Mouse (Mus musculus) inflammation-experienced regulatory T-cells, adult 6 months (primary cell): ENCODE measurements around the gene Peak1. TPM values are rescaled to one million over a fixed set of nuclear protein-coding genes. Genes with fewer than 3 reads are reported as not detected.

ENCODE experiments used
- ATAC-seq: one replicate; pipeline ENCODE4 v1.8.0; 2017
- polyA plus RNA-seq, 3 experiments: library from polyadenylated mRNA; unstranded; fragments of 100-300 nt; shearing (Covaris generic); gene quantifications; one replicate each; pipeline ENCODE4 v1.2.1; 2017

The Peak1 gene
- 10 to 100 TPM; 18.5 to 26.2 (median 19.4) TPM for polyA plus RNA-seq

DNA sequence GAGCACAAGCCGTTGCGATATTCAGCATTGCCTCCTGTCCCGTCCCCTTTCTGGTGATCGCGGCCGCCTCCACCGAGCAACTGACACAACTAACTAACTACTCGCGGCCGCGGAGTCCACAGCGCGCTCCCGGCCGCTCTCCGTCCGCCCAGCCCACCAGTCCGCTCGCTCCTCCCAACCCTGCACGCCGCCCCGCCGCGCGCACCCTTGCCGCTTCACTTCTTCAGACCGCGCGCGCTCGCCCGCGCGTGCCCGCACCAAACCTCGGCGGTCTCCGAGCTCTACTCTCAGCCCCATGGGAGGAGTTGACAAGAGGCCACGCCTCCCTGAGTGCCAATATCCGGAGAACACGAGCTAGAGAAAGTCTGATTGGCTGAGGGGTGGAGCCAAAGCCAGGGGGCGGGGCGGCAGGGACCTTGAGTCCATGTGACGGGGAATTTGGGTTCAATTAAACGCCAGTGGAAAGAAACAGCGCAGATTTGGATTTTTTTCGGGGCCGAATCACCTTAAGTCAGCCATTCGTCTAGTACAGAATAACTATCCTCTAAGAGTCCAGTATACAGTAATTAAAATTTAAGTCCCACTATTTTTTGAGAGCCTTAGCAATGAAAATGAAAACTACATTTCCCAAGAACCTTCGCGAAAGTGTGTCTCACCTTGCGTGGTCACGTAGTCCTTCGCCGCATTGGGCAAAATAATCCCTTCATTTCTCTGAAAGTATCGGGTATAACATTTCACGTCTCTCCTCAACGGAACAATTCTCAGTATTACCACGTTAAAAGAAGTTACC, at the start of gene Peak1, which contains the start of gene Hmg20a:
Peak1 (minus strand) TSS at position 120 of the 790 bp plus-strand sequence.
Hmg20a (plus strand) TSS at position 662 of the 790 bp plus-strand sequence.
- peak; percentile 76 for ATAC-seq

DNA sequence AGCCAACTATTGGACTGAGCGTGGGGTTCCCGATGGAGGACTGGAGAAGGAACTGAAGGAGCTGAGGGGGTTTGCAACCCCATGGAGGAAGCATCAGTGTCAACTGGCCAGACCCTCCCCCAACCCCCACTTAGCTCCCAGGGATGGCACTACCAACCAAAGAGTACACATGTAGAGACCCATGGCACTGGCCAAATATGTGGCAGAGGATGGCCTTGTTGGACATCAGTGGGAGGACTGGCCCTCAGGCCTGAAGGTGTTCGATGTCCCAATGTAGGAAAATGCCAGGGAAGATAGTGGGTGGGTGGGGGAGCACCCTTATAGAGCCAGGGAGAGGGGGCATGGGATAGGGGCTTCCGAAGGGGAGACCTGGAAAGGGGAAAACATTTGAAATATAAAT, 48.4 kb upstream of the Peak1 start:
- no peak for ATAC-seq

DNA sequence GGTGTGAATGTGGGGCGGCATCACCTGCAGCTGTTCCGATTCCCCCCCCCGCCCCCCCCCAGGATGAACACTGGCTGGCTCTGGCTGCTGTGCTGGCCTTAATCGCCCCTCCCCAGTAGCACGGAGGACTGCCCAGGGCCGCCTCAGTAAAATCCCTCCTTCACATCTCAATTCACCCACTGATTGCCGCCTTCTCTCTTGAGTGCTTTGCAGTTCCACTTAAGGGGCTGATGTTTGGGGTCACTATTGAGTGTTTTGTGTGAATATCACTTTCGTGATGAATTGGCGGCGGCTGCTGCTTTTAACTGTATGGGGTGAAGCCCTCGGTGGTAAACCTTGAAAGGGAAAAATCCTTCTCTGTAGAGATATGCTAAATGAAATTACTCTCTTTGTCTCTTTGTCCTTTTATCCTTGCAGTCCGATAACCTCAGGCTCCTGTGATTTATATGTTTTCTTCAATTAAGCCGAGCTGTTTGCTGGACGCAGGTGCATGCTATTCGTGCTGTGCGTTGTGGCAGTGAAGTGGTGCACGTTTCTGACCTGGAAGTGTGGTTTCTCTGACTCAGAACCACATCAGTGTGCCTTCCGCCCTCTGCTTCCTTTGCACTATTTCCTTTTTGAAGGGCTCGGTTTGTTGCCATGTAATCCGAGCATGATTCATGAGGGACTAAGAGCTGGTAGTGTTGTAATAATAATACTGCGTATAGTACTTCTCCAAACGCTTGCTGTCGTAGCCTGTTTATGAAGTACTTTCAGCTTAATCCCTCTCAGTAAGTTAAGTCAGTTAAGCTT, 47.2 kb upstream of the Peak1 start:
- ATAC-seq, result peak; percentile 95

DNA sequence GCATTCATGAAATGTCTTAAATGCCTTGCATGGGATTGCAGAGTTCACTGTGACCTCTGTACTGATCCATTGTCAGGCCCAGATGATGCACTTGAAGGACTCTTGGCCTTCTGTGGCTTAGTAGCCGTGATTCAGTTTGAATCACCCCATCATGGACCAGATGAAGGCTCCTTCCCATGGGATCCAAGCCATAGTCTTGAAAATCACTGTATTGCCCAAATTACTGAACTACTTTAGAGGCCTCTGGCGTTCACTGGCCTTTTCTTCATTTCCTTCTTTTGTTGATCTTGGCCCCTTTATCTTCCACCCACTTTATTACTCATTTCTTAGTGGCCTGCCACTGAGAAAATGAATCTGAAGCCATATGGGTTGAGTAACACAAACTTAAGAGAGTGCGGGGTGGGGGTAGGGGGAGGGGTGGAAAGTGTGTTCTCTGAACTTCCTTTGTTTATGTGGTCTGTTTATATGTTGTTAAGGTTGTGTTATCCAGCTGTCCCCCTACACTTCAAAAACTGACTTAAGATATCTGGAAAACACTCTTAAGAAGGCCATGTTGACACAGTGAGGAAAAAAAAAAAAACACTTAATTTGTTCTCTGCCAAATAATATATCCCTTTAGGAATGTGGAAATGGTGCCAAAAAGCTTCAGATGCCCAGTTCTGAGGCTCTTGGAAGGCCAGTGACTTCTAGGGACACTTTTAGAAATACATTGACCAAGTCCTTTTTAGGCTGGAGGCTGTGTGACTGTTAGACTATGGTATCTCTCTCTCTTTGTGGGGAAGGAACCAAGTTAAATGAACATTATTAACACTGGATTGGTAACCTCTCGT, 46.0 kb upstream of the Peak1 start:
- no peak for ATAC-seq

DNA sequence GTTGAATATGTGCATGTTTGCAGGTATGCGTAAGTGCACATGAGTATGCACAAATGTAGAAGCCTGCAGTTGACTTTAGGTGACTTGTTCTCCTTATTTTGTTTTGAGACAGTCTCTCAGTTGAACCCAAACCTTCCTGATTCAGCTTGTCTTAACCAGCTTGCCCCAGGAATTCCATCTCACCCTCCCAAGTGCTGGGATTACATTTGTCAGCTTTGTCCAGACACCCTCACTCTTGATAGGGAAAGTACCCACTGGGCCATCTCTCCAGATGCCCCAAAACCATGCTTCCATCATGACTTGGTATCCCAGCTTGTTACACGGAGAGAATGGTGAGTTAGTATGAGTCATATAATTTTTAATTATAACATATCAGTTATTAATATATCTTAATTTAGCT, 45.2 kb upstream of the Peak1 start:
- no peak for ATAC-seq

DNA sequence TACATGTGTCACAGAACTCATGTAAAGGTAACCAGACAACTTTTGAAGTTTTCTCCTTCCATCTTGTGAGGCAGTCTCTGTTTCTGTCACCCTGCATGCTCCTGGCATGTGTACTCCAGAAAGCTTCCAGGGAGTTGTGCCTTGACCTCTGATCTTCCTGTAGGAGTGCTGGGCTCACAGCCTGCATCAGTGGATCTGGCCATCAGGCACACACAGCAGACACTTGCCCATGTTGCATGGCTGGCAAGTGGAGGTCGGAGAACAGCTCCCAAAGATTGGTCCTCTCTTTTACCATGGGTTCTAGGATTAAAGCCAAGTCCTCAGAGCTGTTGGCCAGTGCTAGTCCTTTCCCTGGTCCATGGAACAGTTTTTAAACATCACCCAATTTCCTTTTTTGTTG, 44.7 kb upstream of the Peak1 start:
- no peak for ATAC-seq

DNA sequence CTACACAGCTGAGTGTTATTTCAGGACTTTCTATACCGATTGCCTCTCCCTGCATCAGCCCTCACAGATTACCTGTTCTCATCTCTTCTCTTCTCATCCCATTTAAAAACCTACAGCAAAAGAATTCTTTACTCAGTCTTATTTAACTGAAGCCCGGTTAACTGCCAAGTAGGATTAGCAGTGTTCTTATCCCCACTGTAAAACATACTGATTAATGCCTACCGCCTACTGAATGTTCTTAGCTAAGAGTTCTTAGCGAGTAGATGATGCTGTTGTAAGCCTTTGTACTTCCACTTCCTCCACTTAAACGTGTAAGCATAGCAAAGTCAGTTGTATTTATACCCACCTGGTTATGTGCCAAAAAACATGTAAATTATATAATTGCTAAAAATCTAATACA, 43.1 kb upstream of the Peak1 start:
- no peak for ATAC-seq

DNA sequence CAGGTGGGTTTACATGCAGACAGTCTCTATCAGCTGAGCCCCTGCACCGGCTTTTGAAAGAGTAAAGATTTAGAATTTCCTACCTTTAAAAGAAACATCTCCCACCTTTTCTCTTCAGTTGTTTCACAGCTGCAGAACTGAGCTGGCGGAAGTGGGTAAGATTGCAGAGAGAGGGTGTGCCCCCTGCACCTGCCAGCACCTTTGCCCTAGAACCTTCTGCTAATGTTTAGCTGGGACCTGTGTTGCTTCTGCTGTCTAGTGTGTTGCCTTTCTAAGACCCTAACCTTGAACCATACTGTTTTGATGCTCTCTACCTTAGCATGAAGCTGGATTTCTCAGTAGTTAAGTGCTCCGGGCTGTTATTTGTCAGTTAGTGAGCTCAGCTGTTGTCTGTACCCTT, 38.6 kb upstream of the Peak1 start:
- ATAC-seq, result no peak

DNA sequence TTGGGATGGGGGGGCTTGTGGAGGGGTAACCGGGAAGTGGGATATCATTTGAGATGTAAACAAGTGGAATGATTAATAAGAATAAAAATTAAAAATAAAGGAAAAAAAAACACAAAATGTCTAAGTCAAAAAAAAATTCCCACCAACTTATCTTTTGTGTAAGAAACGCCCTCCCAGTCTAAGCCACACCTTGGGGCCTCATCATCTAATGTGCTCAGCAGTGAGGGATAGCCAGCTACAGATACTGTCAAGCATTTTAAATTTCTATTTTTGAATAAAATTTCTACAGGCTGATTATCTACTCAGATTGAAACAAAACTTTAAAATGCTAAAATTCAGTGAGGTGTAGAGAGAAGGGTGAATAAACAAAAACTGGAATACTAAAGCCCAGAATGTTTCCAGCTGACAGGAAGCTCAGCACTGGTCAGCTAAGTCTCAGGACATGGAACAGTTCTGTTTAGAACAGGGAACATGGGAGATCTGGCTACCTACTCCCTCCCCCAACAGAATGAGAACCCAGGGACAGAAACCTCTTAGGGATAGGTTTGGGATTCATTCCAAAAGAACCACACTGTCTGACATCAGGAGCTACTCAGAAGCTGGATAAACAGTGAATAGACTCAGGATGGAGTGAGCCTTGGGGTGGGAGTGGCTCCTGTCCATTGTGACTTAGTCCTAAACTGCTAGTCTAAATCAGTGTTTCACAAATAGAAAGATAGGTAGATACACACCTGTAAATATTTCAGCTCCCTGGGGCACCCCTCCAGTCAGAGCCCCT, 35.4 kb upstream of the Peak1 start:
- ATAC-seq, result no peak

DNA sequence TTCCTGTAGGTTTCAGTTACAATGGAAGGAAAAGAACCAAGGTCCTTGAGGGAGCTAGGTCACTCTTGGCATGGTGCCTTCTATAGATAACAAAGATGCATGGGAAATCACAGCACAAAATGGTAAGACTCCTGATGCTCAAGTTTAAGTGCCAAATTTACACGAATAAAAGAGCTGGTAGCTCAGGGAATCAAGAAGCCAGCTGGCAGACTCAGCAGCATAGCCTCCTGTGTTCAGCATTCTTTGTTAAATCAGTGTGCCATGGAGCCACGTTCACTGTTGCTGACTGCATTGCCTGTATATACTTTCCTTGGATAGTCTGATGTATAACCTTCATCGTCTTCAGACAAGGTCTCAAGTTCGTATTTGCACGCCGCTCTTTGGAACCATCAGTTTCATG, 33.7 kb upstream of the Peak1 start:
- no peak for ATAC-seq

DNA sequence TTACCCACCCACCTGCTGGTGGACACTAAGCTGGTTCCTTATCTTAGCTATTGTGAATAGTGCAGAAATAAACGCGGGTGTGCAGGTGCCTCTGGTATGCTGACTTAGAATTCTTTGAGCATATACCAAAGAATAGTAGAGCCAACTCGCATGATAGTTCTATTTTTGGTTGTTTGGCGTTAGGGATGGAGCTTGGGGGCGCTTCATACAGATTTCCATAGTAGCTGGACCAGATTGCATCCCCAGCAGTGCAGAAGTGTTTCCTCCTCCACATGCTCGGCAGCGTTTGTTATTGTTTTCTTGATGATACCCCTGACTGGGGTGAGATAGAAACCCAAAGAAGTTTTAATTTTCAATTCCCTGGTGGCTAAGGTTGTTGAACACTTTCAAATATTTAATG, 21.8 kb upstream of the Peak1 start:
- ATAC-seq, result no peak

DNA sequence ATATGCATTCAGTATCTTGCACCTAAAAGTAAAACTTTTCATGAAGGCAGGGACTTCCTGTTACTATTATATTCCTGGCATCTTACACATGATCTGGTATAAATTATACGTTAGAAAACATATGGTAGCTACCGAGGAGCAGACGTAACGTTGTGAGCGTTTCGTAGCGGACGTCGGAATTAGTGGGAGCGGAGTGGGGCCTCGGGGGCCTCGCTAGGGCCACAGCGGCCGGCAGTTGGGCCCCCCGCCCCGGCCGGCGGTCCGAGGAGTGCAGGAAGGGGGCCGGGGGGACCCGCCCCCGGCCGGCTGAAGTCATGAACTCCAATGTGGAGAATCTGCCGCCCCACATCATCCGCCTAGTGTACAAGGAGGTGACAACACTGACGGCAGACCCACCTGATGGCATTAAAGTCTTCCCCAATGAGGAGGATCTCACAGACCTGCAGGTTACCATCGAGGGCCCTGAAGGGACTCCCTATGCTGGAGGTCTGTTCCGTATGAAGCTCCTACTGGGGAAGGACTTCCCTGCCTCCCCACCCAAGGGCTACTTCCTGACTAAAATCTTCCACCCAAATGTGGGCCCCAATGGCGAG, 19.5 kb upstream of the Peak1 start:
- peak; percentile 50 for ATAC-seq

DNA sequence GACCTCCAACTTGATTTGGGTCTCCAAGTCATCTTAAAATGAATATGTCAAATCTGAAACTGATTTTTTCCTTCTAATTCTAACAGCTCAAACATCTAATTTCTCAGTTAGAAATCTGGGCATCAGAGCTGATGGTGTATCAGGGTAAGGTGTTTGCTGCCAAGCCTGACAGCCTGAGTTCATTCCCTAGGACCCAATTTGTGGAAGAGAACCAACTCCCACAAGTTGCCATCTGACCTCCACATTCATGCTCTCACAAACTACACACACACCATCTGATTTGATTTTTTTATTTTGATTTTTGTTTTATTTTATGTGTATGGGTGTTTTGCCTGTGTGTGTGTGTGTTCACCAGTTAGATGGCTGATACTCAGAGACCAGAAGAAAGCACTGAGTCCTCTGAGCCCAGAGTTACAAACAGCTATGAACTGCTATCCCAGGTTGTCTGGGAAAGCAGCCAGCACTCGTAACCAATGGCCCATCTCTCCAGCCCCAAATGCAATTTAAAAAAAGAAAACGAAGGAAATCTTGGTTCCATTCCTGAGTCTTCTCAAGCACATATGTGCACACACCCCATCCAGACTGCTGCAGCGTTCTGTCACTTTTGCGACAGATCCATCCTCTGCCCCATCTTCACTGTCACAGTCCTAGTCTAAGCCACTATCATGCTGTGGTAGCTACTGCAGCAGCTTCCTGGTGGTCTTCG, 18.1 kb upstream of the Peak1 start:
- ATAC-seq, result no peak

DNA sequence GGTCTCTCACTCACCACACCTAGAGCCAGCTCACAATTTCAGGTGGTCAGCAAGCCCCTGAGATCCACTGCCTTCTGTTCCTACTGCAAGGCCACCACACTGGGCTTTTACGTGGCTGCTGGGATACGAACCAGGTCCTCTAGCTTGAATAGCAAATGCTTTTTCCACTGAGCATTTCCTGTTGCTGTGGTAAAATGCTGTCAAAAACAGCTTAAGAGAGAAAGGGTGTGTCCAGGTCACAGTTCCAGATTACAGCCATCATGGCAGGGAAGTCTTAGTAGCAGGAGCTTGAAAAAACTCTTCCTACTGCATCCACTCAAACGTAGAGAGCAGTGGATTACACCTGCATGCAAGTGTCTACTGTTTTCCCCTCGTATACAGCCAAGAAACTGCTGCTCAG, 7.0 kb upstream of the Peak1 start:
- peak; percentile 42 for ATAC-seq

DNA sequence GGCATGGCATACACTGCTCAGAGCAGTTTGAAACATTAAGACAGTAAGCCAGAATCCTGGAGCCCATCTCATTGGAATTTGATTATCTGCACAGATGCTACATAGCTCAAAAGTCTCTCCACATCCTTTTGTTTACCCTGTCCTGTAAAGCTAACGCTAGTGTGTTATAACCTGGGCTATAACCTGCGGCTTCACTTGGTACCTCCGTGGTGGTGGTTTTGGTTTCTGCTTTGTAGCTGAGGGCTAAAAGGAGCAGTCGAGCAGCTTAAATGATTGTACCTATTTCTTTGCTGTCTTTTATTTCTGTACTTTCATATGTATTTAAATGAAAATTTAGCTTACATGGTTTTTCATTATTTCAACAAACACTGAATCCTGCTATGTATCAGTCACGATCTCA, 4.1 kb upstream of the Peak1 start:
- ATAC-seq, result no peak

DNA sequence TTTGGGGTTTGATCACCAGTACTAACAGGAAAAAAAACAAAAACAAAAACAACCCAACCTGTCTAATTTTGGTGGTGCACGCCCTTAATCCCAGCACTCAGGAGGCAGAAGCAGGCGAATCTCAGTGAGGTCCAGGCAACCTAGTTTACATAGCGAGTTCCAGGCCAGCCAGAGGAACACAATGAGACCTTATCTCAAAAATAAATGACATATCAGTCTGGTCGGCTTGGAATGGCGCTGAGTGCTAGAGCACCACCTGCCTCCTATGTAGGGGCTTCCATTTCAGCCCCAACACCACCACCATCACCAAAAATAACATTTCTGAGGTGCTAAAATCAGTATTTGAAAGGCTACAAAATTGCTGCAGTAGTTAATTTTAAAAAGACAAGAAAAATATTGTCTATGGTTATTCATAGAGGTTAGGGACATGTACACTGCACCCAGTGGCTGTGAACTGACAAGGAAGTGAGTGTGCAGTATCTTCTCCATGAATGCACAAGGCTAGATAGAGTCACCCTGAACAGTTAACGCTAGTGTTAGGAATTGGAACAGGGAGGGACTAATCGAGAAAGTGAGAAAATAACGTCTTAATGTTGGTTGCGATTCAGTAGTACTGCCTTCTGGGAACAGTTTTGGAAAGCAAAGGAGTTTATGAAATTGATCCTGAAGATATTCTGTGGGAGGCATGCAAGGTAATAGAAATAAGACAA, 3.2 kb upstream of the Peak1 start:
- no peak for ATAC-seq

DNA sequence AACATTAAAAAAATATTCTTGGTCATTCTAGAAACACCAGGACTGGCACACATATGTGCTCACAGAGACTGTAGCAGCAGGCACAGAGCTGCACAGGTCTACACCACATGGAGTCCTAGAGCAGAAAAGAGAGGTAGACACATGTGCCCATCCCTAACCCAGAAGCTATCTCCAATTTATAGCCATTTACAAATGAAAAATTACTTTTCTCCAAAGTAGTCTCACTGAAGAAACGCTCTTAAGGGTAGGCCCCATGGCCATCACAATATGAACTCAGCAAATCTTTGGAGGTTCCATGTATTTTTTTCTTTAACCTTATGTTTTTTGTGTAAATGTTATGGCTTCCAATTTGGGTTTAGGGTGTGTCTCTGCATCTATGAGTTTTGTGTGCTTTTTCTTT, 2.4 kb upstream of the Peak1 start:
- ATAC-seq, result no peak

DNA sequence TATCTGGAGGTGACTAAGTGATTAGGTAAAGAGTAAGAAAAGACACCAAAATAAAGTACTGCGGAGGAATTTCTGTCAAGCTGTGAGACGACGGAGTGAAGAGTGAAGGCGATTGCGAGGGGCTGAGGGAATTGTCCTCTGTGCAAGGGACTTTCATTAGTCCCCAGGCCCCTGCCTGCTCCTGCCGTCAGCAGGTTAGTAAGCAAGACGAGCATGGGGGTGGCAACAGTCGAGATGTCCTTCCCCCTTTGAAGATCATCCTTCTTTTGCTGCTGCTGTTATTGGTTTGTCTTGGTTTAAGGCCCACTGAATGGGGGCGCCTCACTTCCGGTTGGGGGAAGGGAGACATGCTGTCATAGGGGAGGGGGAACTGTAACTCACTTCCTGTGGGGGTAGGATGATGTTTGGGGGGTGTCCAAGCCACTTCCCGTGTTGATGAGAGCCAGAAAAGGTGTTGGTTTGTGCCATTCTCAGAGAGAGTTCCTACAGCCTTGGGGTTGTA, 922 bp upstream of the Peak1 start:
- ATAC-seq, result peak; percentile 69

DNA sequence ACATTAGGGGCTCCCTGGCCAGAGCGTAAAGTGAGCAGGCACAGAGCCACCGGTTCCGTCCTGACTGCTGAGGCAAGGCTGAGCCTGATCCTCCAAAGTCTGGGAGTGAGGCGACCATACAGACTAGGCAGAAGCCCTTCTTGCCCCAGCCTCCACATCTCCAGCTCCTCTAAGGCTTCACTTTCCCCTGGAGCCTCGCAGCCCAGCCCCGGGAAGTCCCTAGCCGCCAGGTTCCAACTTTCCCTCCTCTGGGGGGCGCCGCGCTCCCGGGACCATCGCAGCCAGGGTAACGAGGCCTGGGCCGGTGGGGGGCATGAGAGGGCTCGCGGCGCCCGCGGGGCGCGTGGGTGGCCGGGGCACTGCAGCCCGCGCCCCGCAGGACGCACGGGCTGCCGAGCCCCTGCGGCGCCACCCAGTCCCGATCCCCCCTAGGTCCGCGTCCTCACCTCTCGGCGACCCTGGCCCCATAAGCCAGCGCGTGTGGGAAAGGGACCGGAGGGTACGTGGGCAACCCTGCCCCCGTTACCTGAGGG, 386 bp downstream of the Peak1 start:
- peak; percentile 18 for ATAC-seq
